Mouse (Mus musculus) spleen, adult 12 weeks (tissue): ENCODE measurements around the gene Nfib.

Experiments used
- DNase-seq: peaks from one replicate; pipeline ENCODE4 v3.0.0; 2022; ENCODE audit warnings: low spot score

Gene Nfib

DNA sequence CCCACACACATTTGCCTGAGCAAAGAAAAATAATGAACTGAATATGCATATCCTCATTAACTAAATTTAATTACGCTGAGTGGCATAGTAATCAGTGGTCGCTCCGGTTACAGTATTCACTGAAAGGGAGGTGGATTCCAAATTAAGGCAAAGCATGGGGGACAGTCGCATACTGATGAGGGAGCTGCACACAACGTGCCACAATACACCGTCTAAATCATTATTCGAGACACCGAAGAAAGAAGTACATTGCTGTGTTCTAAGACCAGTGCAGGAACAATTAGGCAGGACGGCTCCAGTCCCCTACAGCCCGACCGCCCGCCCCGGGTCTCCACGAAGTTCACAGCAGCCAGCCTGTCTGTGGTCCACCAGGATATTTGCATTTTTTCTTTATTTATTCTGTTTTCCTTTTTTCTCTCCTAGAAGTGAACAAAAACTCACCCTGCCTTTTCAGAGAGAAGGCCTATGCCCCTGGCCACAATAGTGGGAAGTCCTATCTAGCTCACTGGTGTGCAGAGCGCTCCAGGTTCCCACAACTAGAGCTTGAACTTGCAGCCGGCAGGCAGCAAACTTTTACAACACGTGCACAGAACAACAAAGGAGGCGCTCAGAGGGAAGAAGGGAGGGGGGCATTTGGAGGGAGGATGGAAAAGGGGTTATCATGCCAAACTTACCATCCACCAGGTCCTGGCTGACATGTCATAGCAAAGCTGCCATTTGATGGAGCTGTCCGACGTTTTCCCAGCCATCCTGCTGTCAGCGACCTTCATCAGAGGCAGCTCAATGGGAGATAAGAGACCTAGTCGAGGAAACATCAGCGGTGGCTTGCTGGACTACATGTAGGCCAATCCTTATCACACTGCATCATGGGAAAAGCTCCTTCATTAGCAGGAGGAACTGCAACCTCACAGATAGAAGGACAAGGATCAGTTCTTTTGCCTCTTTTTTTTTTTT lies at the start of gene Nfib:
Gene Nfib, minus strand, starts transcription at position 910 of the 954 bp plus-strand sequence.
- no peak for DNase-seq

DNA sequence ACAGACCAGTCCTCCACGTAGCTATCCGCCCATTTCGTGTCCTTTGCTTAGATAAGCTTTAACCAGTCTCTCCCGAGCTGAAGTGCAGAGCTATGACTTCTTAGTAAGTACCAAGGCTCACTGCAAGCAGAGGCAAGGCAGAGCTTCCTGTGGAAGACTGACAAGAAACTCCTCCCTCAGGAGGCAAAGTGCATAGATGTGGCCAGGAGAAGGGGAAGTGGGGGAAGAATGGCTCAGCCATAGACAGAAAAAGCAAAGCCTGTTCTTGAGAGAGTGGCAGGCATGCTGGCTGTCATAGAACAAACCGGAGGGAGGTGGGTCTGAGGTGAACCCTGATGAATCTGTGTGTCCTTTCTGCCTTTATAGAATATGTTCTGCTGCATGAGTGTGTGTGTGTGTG lies 30.2 kb upstream of the Nfib start:
- DNase-seq, result no peak

GRCm38 (mm10) chr4:82734765-82735481 lies 29.4 kb upstream of the Nfib start:
- DNase-seq, result no peak

- no peak for DNase-seq
Observed at GRCm38 (mm10) chr4:82734348-82734747, 28.8 kb upstream of the Nfib start.

GRCm38 (mm10) chr4:82733636-82734035 lies 28.1 kb upstream of the Nfib start:
- DNase-seq, result no peak

- DNase-seq, result no peak
Observed at GRCm38 (mm10) chr4:82730248-82730887, 24.8 kb upstream of the Nfib start.

GRCm38 (mm10) chr4:82724058-82724457 lies 18.5 kb upstream of the Nfib start:
- no peak for DNase-seq

DNA sequence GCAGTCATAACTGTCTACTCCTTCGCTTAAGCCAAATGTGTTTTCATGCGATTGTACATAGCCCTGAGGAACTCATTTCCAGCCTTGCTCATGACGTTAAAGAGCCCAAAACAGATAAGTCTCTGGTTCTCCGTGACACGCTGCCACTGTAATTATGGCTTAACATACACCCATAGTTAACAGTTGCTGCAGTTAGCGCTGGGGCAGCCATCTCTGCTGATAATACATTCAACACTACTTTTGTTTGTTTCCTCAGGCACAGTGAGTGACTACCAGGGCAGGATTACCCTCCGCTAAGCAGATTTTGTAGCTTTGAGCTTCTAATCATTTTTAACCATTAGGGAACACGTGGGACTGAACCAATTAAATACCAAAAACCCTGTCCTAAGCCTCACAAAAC lies 17.5 kb upstream of the Nfib start:
- DNase-seq, result no peak

DNA sequence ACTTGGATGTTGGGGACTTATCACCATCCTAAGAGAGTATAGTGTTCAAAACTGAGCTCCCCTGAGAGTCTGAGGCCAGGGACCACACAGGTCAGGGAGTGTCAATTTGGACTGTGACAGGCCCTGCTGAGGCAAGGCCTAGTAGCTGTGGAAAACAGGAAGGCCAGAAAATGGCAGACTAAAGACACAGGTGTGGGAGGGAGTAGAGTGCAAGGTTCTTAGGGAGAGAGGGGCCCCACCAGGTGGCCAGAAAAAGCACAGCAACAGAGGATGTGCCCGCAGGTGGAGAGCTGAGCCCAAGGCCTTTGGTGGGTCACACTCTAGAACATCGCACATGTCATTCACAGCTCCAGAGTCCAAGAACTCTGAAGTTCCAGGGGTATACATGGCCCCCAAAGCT lies 10.3 kb upstream of the Nfib start:
- DNase-seq, result no peak

- DNase-seq, result no peak
Observed at GRCm38 (mm10) chr4:82711611-82712295, 6.2 kb upstream of the Nfib start.

DNA sequence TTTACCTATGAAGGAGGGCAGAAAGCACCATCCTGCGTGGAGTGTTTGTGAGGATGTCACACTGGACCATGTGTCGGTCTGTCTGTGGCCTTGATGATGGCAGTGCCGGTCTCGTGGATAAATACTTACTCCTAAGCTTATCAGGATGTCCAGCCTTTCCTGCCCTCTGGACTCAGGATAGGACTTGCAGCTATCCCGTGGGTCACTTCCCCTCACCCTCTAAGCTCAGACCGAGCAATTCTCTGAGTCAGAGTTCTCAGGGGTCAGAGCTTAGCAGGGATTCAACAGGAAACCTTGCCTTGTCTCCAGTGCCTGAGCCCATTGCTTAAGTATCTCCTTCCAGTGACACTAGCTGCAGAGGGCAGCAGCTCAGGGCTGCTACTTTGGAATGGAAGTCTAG lies 4.1 kb upstream of the Nfib start:
- no peak for DNase-seq

GRCm38 (mm10) chr4:82706012-82706411 lies 462 bp upstream of the Nfib start:
- no peak for DNase-seq

- no peak for DNase-seq
Observed at GRCm38 (mm10) chr4:82704079-82704830, 1.3 kb downstream of the Nfib start.

DNA sequence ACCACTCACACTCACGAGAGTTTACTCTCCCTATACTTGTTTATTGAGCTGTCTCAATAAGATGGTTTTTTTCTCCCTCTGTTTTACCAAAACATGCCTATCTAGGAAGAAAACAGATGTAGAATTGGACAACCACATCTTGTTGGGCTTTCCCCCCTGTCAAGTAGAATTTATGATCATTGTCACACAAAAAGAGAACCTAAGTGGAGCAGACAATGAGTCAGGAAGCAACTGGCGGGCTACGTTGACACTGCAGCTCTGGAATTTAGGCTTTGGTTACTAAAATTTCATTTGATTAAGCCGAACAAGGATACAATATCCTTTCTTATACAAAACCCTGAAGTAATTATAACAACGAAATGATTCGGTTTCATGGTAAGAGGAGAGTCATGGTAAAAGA lies 2.7 kb downstream of the Nfib start:
- DNase-seq, result no peak

DNA sequence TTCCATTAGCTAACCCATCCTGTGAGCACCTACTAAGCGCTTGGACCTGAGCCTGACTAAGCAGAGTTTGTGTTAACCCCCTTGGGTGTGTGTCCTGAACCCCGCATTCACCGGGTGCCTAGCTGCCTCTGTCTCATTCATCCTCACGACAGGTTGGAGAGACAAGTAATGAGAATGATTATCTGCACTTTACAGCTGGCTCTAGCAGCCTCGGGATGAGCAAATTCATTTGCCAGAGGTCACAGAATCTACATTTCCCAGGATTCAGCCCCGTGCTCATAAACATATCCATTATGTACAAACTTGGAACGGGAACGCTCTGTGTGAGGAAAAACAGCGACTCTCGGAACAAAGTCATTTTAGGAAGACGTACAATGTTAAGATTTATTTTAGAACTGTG lies 6.0 kb downstream of the Nfib start:
- no peak for DNase-seq

DNA sequence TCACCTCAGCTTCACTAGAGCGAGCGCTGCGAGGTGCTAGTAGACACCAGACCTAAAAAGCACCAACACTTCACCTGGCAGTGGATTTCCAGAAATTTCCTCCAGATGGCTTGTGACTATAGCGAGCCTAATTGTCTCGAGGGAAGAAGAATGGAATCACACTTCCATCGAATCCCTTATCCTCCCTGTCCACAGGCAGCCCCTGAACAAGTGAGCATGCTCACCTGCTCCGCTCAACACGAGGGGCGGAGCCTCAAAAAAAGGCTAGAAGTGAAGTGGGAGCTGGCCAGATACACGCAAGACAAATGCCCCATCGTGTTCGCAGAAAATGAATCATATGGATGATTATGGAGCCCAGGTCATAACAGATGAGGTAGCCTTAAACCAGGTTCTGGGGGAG lies 6.9 kb downstream of the Nfib start:
- no peak for DNase-seq

DNA sequence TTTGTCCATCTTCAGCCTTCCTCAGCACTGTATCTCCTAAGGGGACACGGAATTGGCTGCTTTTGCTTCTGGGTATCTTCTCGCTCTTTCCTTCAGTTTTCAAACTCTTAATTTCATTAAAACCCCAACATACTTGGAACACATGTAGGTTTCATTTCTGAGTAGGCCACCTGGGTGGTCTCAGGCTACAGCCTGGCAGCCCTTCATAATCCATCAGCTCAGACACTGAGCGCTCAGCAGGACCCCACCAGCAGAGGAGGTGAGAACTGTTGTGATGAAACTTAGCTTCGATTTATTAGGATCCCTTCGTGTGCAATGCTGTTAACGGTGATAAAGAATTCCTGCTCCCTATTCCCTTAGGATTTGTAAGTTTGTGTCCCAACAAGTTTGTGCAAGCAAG lies 8.4 kb downstream of the Nfib start:
- DNase-seq, result no peak

GRCm38 (mm10) chr4:82695760-82696501 lies 9.6 kb downstream of the Nfib start:
- no peak for DNase-seq

DNA sequence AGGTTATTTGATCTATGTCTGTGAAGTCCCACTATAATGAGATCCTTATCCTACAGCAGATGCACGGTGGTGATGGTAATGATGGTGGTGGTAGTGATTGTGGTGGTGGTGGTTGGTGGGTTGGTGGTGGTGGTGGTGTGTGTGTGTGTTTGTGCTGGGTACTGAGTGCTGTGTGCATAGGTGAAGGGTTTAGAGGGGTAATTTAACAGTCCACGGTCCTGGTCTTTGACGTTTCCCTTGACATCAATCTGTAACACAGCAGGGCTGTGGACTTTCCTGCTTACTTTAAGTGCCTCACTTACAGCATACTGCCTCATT lies 13.6 kb downstream of the Nfib start:
- DNase-seq, result no peak

- DNase-seq, result no peak
Observed at GRCm38 (mm10) chr4:82691126-82692008, 14.2 kb downstream of the Nfib start.
